Comparison of ENCODE assay signal across 8 mouse cellular contexts in the genomic region with DNA sequence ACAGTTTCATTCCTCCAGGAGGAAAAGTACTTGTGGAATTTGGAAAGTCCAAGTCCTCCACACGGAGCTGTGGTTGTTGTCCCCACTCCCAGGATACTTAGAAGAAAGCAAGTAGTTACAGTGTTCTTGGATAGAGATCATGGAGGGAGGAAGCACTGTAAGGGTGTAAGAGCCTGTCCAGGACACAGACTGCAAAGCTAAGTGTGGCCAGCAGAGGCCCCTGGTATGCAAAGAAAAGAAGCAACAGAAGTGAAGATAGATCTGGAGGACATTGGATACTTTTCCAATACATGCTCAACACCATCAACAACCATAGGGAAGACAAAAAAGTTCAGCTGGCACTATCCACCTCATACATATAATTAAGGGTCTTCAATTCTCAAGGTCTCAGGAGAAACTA.
DNase-seq lines count a peak whose midpoint lies in the region.

No protein-coding gene starts in this region.

- peak; percentile 44 for DNase-seq in cerebellum, adult 11 months
- no peak for DNase-seq in cerebellum, postnatal 4 days (ENCODE audit: low spot score in 2 of 2)
- DNase-seq in urinary bladder, adult 2 months (ENCODE audit: low spot score) = peak; percentile 21
- DNase-seq in urinary bladder, postnatal 4 days (ENCODE audit: low spot score in 2 of 2) = no peak
- DNase-seq in kidney, adult 9 months = peak; percentile 27
- peak; percentile 19 to 23 for DNase-seq in urinary bladder, postnatal 36 days (ENCODE audit: low spot score in 2 of 2)
- DNase-seq in frontal cortex, postnatal 25 days (ENCODE audit: low spot score in 2 of 2) = no peak
- no peak for DNase-seq in right cerebral cortex, postnatal 25 days

Comparison
In these comparisons a context has a peak if more than half of its experiments do, and no peak if none do; other contexts are left out.
1. DNase-seq: peak in cerebellum, adult 11 months (single experiment), urinary bladder, adult 2 months (single experiment), kidney, adult 9 months (single experiment) and urinary bladder, postnatal 36 days (2 of 2); none in cerebellum, postnatal 4 days (0 of 2), urinary bladder, postnatal 4 days (0 of 2), frontal cortex, postnatal 25 days (0 of 2) and right cerebral cortex, postnatal 25 days (single experiment).